Mouse (Mus musculus) left cerebral cortex, postnatal 4 days (tissue): ENCODE results near the gene Ascl3. TPM values are rescaled to one million over a fixed set of nuclear protein-coding genes. Genes with fewer than 3 reads are reported as not detected.
A peak's percentile ranks its signal among the peaks of the same experiment; 100 is the strongest.

ENCODE experiments used
- DNase-seq: peaks from one replicate; pipeline ENCODE4 v3.0.0-alpha.2; 2022
- intact Hi-C: fragments of 180-260 bp; cut with DNase I; formaldehyde crosslinking; loops from one replicate; pipeline ENCODE4 v1.15.1; 2025
- total RNA-seq, 2 experiments: library from RNA; stranded (reverse); gene quantifications; 2 replicates each; pipeline ENCODE4 v1.2.3; 2021

Ascl3 gene
- total RNA-seq, 2 experiments from 2014 or later: not detected

DNA sequence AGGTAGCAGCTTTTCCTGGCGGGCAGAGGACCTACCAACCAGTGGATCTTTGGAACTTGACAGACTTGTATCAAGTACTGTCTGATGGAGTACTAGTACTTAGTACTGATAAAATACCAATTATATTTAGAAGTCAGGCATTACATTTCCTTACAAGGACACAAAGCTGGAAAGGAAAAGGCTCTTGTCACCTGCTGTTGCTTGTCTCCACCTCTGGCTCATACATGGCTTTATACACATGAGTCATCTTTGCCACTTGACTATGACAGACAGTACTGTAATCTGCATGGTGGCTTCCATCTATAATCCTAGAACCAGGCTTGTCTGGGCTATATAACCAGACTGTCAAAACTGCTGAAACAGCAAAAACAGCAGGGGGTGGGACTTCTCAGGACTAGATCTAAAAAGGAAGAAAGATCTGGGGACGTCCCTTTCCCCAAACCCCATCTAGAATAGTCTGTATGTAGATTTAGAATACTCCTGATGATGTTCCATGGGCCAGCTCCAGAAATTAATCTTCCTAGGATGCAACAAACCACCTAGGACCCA, 18.0 kb downstream of the Ascl3 start:
- DNase-seq: no peak
- intact Hi-C loops: no loop called here

DNA sequence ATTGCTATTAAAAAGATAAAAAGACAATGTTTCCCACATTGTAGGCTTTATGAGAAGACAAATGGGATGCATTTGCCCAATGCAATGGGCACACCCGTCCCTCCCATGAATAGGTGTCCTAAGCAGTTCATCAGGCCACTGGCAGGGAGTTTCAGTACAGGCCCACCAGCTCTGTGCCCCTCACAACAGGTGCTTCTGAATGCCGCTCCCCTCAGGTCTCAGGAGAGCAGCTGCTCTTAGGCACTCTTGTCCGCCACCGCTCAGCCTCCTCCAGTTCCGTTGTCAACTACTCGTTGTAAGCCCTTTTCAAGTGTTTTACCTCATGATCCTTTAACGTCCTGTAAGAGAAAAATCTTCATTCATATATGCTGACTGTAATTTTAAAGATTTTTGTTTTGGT, 19.3 kb downstream of the Ascl3 start:
- intact Hi-C loops: no loop called here
- no peak for DNase-seq

GRCm38 (mm10) chr7:109710069-109710468, 21.5 kb downstream of the Ascl3 start:
- intact Hi-C loops: no loop called here

DNA sequence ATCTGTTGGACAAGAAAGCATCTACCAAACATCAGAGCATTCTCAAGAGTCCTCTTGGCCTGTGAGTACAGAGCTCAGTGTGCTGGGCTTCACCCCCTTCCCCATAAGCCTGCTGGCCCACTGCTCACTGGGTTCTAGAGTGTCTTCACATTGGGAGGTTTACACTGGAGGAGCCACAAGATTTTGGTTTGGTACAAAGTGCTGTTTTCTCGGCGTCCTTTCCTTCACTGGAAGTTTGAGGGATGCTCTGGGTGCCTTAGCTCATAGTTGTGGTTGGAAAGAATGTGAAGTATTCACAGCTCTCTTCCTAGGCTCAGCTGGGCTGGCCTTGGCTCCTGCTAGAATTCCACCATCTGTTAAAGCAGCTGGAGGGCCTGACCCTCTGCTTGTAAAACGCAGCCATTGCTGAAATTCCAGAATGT, 22.6 kb downstream of the Ascl3 start:
- intact Hi-C loops: no loop called here
- DNase-seq: no peak

More at GRCm38 (mm10) chr7:109710069-109710468, 21.5 kb downstream of the Ascl3 start:
- DNase-seq: no peak

GRCm38 (mm10) chr7:109707023-109707785, 24.3 kb downstream of the Ascl3 start:
- DNase-seq: peak; percentile 49
- intact Hi-C loops: no loop called here

- intact Hi-C loops: no loop called here
Observed at GRCm38 (mm10) chr7:109704461-109704860, 27.1 kb downstream of the Ascl3 start.

GRCm38 (mm10) chr7:109704016-109704377, 27.5 kb downstream of the Ascl3 start:
- no peak for DNase-seq

More at GRCm38 (mm10) chr7:109704461-109704860, 27.1 kb downstream of the Ascl3 start:
- DNase-seq: no peak

GRCm38 (mm10) chr7:109703190-109704015, 28.1 kb downstream of the Ascl3 start, which contains the start of the genes St5 and Akip1:
St5 (minus strand) TSS chr7:109703605.
Akip1 (plus strand) TSS chr7:109703690.
- intact Hi-C loops: no loop called here
- peak; percentile 96 for DNase-seq

More at GRCm38 (mm10) chr7:109704016-109704377, 27.5 kb downstream of the Ascl3 start:
- intact Hi-C loops: no loop called here

- intact Hi-C loops: no loop called here
- no peak for DNase-seq
Observed at GRCm38 (mm10) chr7:109702721-109703120, 28.8 kb downstream of the Ascl3 start.

GRCm38 (mm10) chr7:109700213-109700612, 31.3 kb downstream of the Ascl3 start:
- intact Hi-C loops: no loop called here
- no peak for DNase-seq

GRCm38 (mm10) chr7:109695339-109695726, 36.2 kb downstream of the Ascl3 start:
- intact Hi-C loops: no loop called here

DNA sequence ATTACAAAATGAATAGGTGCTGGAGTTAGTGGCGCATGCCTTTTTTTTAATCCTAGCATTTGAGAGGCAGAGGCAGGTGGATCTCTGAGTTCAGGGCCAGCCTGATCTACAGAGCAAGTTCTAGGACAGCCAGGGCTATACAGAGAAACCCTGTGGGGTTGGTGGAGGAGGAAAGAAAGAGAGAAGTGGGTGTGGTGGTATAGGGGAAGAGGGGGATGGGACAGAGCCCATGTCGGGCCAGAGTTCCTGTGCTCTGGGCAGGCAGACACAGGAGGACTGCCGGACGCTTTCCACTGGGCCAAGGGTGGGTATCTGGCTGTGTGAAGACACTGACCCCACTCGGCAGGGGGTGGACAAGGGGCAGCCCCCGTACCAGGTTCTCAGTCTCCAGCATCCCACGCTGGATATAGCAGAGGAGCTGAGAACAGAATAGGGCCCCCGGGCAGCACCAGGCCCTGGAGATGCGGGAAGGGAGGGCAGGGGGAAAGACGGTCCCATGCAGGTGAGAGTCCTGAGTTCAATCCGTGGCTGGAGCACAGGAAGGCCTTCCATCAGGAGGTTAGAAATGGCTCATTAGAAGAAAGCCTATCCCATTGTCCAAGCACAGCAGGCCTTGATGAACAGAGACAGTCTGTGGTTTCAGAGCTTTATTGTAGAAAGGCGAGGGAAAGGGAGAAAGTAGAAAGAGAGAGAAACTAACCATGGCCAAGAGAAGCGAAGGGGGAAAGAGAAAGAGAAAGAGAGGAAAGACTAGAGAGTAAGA, 36.8 kb downstream of the Ascl3 start:
- DNase-seq: no peak

More at GRCm38 (mm10) chr7:109695339-109695726, 36.2 kb downstream of the Ascl3 start:
- no peak for DNase-seq

DNA sequence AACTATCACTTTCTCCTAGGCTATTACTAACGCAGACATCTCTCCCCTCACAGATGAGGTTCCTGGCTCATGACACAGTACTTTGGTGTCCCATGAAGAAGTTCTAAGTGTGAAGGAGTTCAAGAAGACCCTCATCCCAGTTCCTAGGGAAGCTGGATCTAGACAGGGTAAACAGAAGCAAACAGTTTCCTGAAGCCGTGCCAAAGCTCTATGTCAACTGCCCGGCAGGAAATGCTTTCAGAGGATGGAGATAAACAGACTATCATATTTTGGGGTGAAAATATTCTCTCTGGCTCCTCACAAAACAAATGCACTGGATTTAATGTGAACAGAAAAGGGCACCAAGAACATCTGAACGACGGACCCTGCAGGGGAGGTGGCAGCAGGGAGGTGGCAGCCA, 40.6 kb downstream of the Ascl3 start:
- intact Hi-C loops: no loop called here
- DNase-seq: no peak

More for the DNA sequence above, 36.8 kb downstream of the Ascl3 start:
- intact Hi-C loops: no loop called here

GRCm38 (mm10) chr7:109690101-109690500, 41.4 kb downstream of the Ascl3 start:
- no peak for DNase-seq
- intact Hi-C loops: no loop called here

- DNase-seq: no peak
- intact Hi-C loops: no loop called here
Observed at GRCm38 (mm10) chr7:109686585-109687128, 44.9 kb downstream of the Ascl3 start.

- no peak for DNase-seq
- intact Hi-C loops: no loop called here
Observed at GRCm38 (mm10) chr7:109680879-109681278, 50.6 kb downstream of the Ascl3 start.

DNA sequence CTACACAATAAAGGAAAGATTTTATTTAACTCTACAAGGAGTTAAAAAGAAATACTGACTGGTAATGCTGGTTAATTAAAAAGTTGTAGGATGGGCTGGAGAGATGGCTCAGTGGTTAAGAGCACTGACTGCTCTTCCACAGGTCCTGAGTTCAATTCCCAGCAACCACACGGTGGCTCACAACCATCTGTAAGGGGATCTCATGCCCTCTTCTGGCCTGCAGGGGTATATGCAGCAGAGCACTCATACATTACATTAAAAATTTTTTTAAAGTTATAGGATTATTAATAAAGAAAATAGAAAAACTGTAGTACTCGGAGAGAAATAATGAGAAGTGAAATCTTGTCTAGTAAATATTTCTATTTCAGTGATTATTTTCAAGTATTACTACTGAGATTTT, 51.2 kb downstream of the Ascl3 start:
- DNase-seq: no peak
- intact Hi-C loops: no loop called here
